Mouse (Mus musculus): ENCODE measurements around the gene 1700020L24Rik.

Gene 1700020L24Rik

GRCm38 (mm10) chr11:83471766-83472165 is 34.3 kb downstream of the 1700020L24Rik start:
- no peak for DNase-seq (ENCODE audit: low spot score in 2 of 2)

GRCm38 (mm10) chr11:83472324-83473234 is 35.1 kb downstream of the 1700020L24Rik start, which contains the start of gene Taf15:
Gene Taf15 (plus strand): TSS chr11:83473086.
- DNase-seq (ENCODE audit: low spot score in 2 of 2), result peak; percentile 94 to 97

DNA sequence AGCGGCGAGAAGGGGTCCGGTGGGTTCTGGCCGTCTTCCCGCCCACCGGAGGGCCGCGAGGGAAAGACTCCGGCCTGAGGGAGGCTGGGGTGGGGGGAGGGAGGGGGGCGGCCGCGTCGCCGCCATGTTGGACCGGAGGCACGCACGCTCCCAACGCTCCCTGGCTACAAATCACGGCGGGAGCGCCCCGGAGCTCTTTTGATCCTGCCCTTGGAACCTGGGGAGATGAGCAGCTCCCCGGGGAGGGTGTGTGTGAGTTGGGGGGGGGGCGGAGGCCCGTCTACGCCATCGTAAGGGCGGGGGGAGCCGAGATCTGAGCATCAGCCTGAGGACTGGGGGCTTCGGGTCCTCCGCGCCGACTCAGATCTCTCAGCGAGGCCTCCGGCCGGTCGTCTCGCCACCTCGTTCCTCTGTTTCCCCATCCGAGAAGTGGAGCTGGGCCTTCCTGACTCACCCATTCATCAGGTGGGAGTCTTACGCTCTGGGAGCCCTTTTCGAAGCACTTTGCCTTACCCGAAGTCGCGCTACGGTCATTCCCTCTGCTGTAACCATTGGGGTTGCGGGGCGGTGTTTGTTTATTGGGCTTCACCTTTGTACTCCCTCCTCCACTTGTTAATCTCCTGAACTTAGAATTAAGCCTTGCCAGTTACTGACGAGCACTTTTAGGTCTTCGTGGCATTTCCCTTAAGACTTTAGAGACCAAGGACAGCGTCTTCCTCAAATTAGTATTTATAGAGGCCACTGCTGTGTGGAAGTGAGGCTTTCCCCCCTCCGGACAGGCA is 35.9 kb downstream of the 1700020L24Rik start:
- DNase-seq (ENCODE audit: low spot score in 2 of 2), result peak; percentile 15 to 24

Measured in frontal cortex, postnatal 14 days (tissue).